Mouse (Mus musculus): Measurements from ENCODE around the gene Tmem9.

Tmem9 gene

GRCm38 (mm10) chr1:136007211-136008158 lies at the start of gene Tmem9:
TSS of gene Tmem9 (plus strand) at chr1:136008150.
- peak; percentile 96 for DNase-seq

GRCm38 (mm10) chr1:135958483-135958882 lies 49.5 kb upstream of the Tmem9 start:
- peak; percentile 52 for DNase-seq

- DNase-seq, result no peak
These were observed 44.8 kb upstream of the Tmem9 start for GRCm38 (mm10) chr1:135963177-135963576.

- no peak for DNase-seq
These were observed 43.4 kb upstream of the Tmem9 start for GRCm38 (mm10) chr1:135964561-135964960.

GRCm38 (mm10) chr1:135967739-135968138 lies 40.2 kb upstream of the Tmem9 start:
- no peak for DNase-seq

GRCm38 (mm10) chr1:135970486-135970885 lies 37.5 kb upstream of the Tmem9 start:
- DNase-seq, result no peak

- no peak for DNase-seq
These were observed 35.4 kb upstream of the Tmem9 start for GRCm38 (mm10) chr1:135972576-135972975.

GRCm38 (mm10) chr1:135984105-135984504 lies 23.8 kb upstream of the Tmem9 start:
- no peak for DNase-seq

- no peak for DNase-seq
These were observed 18.1 kb upstream of the Tmem9 start for GRCm38 (mm10) chr1:135989876-135990275.

- no peak for DNase-seq
These were observed 14.5 kb upstream of the Tmem9 start for GRCm38 (mm10) chr1:135993470-135993869.

- no peak for DNase-seq
These were observed 10.4 kb upstream of the Tmem9 start for GRCm38 (mm10) chr1:135997537-135997936.

- DNase-seq, result no peak
These were observed 8.1 kb upstream of the Tmem9 start for GRCm38 (mm10) chr1:135999720-136000287.

GRCm38 (mm10) chr1:136001438-136001837 lies 6.5 kb upstream of the Tmem9 start:
- DNase-seq, result peak; percentile 21

GRCm38 (mm10) chr1:136006292-136006748 lies 1.6 kb upstream of the Tmem9 start, which contains the start of gene Igfn1:
TSS of gene Igfn1 (minus strand) at chr1:136006342.
- DNase-seq, result no peak

GRCm38 (mm10) chr1:136008159-136008533 lies 196 bp downstream of the Tmem9 start:
- DNase-seq, result no peak

GRCm38 (mm10) chr1:136010247-136010646 lies 2.3 kb downstream of the Tmem9 start:
- DNase-seq, result no peak

GRCm38 (mm10) chr1:136013513-136013912 lies 5.6 kb downstream of the Tmem9 start:
- no peak for DNase-seq

- no peak for DNase-seq
These were observed 7.0 kb downstream of the Tmem9 start for GRCm38 (mm10) chr1:136014796-136015502.

- DNase-seq, result no peak
These were observed 9.4 kb downstream of the Tmem9 start for GRCm38 (mm10) chr1:136017307-136017706.

GRCm38 (mm10) chr1:136017907-136018313 lies 10.0 kb downstream of the Tmem9 start:
- DNase-seq, result peak; percentile 96

- DNase-seq, result peak; percentile 44
These were observed 10.6 kb downstream of the Tmem9 start for GRCm38 (mm10) chr1:136018390-136019189.

GRCm38 (mm10) chr1:136030201-136030600 lies 22.3 kb downstream of the Tmem9 start:
- no peak for DNase-seq

Measured in lung, postnatal 36 days (tissue).